Mouse (Mus musculus): ENCODE results near the gene Magohb. TPM values are rescaled to one million over a fixed set of nuclear protein-coding genes. Genes with fewer than 3 reads are reported as not detected.

Magohb gene
- polyA plus RNA-seq, 1 experiment from 2014 or later = 54.8 TPM

Other genes starting within 250 kb of the Magohb start
- not detected in 2 replicates for gene Klra2, start 45.9 kb downstream of the Magohb start, polyA plus RNA-seq (2016; fragmentation: Nextera tagmentation; extraction: Ambion mirVana)
- gene Styk1, start 60.4 kb upstream of the Magohb start, polyA plus RNA-seq (2016; fragmentation: Nextera tagmentation; extraction: Ambion mirVana) = 0.56 and 0.67 TPM in 2 replicates
- 44.2 and 44.7 TPM in 2 replicates for gene Ybx3, start 95.2 kb upstream of the Magohb start, polyA plus RNA-seq (2016; fragmentation: Nextera tagmentation; extraction: Ambion mirVana)
- not detected in 2 replicates for gene 5430401F13Rik, start 193.2 kb upstream of the Magohb start, polyA plus RNA-seq (2016; fragmentation: Nextera tagmentation; extraction: Ambion mirVana)
- not detected in 2 replicates for gene Gm6619, start 193.2 kb upstream of the Magohb start, polyA plus RNA-seq (2016; fragmentation: Nextera tagmentation; extraction: Ambion mirVana)

Measured in embryonic facial prominence, embryonic 10.5 days (tissue).